Mouse (Mus musculus) kidney, adult 11 months (tissue): ENCODE results near the gene Gucy2g.
"Not testable (repeated sequence)": the region's sequence is repeated elsewhere in the genome, so short reads cannot be mapped to it uniquely, and the experiment has no call there.

Experiments
- DNase-seq: peaks from one replicate; pipeline ENCODE4 v3.0.0; 2022

Gucy2g gene

DNA sequence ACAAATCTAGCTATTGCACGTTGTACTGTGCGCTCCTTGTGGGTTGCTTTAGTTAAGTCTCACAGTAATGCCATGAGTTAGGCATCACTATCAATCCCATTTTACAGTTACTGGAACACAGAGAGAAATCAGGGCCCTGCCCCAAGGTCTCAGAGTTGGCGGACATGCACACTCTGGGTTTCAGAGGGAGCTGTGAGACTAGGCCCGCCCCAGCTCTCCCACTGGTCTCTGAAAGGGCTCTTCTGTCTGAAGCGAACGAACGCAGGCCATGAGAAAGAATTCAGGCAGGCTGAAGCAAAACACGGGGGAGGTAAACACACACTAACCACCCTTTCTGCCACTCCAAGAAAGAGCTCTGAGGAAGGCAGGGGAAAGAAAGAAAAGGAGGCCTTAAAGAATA is 82.4 kb downstream of the Gucy2g start:
- DNase-seq = no peak

- DNase-seq = no peak
Observed at GRCm38 (mm10) chr19:55157029-55157428, 84.0 kb downstream of the Gucy2g start.

DNA sequence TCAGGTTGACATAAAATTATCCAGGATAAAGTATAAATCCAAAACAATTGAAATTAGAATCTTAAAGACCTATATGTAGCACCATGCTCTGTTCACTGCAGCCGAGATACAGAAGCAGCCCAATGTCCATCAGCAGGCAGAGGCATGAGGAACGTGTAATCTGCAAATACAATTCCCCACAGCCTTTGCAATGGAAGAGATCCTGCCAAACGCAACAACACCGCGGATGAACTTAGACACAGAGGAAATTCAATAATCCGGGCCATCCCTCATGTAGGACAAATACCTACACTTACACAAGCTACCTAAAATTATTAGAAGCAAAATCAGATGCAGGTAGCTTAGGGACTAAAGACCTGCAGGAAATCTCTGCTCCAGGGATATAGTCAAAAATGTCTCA is 88.1 kb downstream of the Gucy2g start:
- no peak for DNase-seq

GRCm38 (mm10) chr19:55152274-55152673 is 88.8 kb downstream of the Gucy2g start:
- DNase-seq = not testable (repeated sequence)

- no peak for DNase-seq
Observed at GRCm38 (mm10) chr19:55149646-55150045, 91.4 kb downstream of the Gucy2g start.

DNA sequence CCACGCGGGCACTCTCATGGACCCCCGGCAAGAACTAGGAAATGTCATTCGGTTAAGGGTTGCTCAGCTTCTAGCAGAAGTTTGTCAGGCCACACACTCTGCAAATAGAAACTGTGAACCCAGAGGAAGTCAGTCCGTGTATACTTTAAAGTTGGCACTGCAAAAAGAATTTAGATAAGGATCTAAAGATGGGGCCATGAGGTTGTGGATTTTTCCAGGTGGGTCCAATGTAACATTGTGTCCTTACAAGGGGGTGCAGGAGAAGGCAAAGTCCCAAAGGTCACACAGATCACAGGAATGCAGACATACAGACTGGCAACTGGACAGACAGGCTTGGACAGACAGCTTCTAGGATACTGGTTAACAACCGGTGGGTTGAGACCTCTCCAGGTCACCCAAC is 92.9 kb downstream of the Gucy2g start:
- no peak for DNase-seq
